Mouse (Mus musculus): Measurements from ENCODE around the gene Asap2. TPM values are rescaled to one million over a fixed set of nuclear protein-coding genes. Genes with fewer than 3 reads are reported as not detected.
A peak's percentile ranks its signal among the peaks of the same experiment; 100 is the strongest.

The Asap2 gene
- polyA plus RNA-seq, 1 experiment from 2014 or later: 6.1 TPM

- Histone ChIP-seq H3K4me1 (replicated peaks) (no peaks in the 10 kb centered on the region), H3K9me3 (replicated peaks) (no peaks in the 10 kb centered on the region), H3K9ac (no peak overlapping the region), H3K4me3 (no peak overlapping the region), H3K27ac (no peak overlapping the region), H3K36me3 (peaks cover 12% of the 10 kb centered on the region), H3K27me3 (no peaks in the 10 kb centered on the region), H3K4me2 (no peak overlapping the region)
- 91% methylated on average over 11 of the region's 11 CpGs for WGBS
- ATAC-seq (replicated peaks; ENCODE audit: insufficient number of reproducible peaks, insufficient read depth, low FRiP score, low read depth): no peak
These were observed 254.2 kb downstream of the Asap2 start for GRCm38 (mm10) chr12:21244375-21244960.

GRCm38 (mm10) chr12:21247711-21248392, 257.6 kb downstream of the Asap2 start:
- no peaks in the 10 kb centered on the region for H3K9me3 ChIP-seq (replicated peaks)
- no peak overlapping the region for H3K4me3 ChIP-seq
- H3K36me3 ChIP-seq: peaks cover 30% of the 10 kb centered on the region
- H3K27ac ChIP-seq: no peak overlapping the region
- no peak overlapping the region for H3K4me2 ChIP-seq
- H3K4me1 ChIP-seq (replicated peaks): no peaks in the 10 kb centered on the region
- no peak overlapping the region for H3K9ac ChIP-seq
- ATAC-seq (replicated peaks; ENCODE audit: insufficient number of reproducible peaks, insufficient read depth, low FRiP score, low read depth): no peak
- 63% methylated on average over 7 of the region's 7 CpGs for WGBS
- no peaks in the 10 kb centered on the region for H3K27me3 ChIP-seq

- Histone ChIP-seq H3K9ac (no peak overlapping the region), H3K9me3 (replicated peaks) (no peaks in the 10 kb centered on the region), H3K27me3 (no peaks in the 10 kb centered on the region), H3K36me3 (peaks cover 30% of the 10 kb centered on the region), H3K27ac (no peak overlapping the region), H3K4me3 (no peak overlapping the region), H3K4me2 (no peak overlapping the region), H3K4me1 (replicated peaks) (peaks cover 4% of the 10 kb centered on the region)
- WGBS: 87% methylated on average over 6 of the region's 6 CpGs
- ATAC-seq (replicated peaks; ENCODE audit: insufficient number of reproducible peaks, insufficient read depth, low FRiP score, low read depth): no peak
These were observed 270.4 kb downstream of the Asap2 start for GRCm38 (mm10) chr12:21260494-21261256.

DNA sequence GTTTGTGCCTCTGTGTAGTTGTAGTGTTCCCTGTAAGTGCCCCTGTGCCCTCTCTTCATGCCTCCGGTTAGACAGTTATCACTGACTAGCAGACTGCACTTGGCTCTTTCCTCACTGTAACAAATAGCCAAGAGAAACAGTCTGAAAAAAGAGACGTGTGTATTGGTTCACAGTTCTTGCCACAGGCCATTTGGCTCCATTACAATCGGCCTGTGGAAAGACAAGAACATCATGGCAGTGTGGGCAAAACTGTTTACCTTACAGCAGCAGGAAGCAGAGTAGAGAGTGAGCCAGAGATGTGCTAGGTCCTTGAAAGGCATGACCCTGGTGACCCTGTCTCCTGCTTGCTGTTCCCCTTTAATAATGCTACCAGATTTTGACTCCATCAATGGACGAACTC, 271.3 kb downstream of the Asap2 start:
- no peaks in the 10 kb centered on the region for H3K9me3 ChIP-seq (replicated peaks)
- ATAC-seq (replicated peaks; ENCODE audit: insufficient number of reproducible peaks, insufficient read depth, low FRiP score, low read depth): no peak; the same call in 1 of the 2 replicates
- peaks cover 29% of the 10 kb centered on the region for H3K36me3 ChIP-seq
- no peak overlapping the region for H3K4me2 ChIP-seq
- no peak overlapping the region for H3K4me3 ChIP-seq
- peaks cover 4% of the 10 kb centered on the region for H3K4me1 ChIP-seq (replicated peaks)
- WGBS: 74% methylated on average over 4 of the region's 4 CpGs
- H3K27me3 ChIP-seq: no peaks in the 10 kb centered on the region
- no peak overlapping the region for H3K9ac ChIP-seq
- no peak overlapping the region for H3K27ac ChIP-seq

DNA sequence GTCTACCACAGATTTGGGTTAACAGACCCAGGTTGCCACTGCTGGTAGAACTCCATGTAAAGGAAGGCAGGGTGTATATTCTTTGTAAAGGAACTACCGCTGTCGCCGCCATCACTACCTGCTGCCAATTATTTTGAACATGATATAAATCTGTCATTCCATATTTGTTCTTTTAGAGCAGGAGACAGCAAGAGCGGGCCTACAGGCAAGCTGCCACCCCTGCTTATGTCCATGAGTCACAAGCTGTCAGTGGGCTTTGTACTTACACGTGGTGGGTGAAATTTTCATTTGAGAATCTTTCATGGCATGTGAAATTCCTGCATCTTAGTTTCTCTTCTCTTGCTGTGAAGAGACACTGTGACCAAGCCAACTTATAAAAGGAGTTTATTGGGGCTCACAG, 273.0 kb downstream of the Asap2 start:
- no peak for ATAC-seq (replicated peaks; ENCODE audit: insufficient number of reproducible peaks, insufficient read depth, low FRiP score, low read depth)
- Histone ChIP-seq H3K9me3 (replicated peaks) (no peaks in the 10 kb centered on the region), H3K36me3 (peaks cover 31% of the 10 kb centered on the region), H3K4me1 (replicated peaks) (peaks cover 4% of the 10 kb centered on the region), H3K4me3 (no peak overlapping the region), H3K9ac (no peak overlapping the region), H3K4me2 (no peak overlapping the region), H3K27ac (peak overlapping the region; percentile 71), H3K27me3 (no peaks in the 10 kb centered on the region)
- 95% methylated on average over 5 of the region's 5 CpGs for WGBS

GRCm38 (mm10) chr12:21264241-21264640, 274.0 kb downstream of the Asap2 start:
- Histone ChIP-seq H3K27me3 (no peaks in the 10 kb centered on the region), H3K27ac (peak overlapping the region; percentile 71), H3K4me3 (no peak overlapping the region), H3K36me3 (peaks cover 33% of the 10 kb centered on the region), H3K9me3 (replicated peaks) (no peaks in the 10 kb centered on the region), H3K9ac (no peak overlapping the region), H3K4me1 (replicated peaks) (peaks cover 4% of the 10 kb centered on the region), H3K4me2 (no peak overlapping the region)
- 60% methylated on average over 5 of the region's 5 CpGs for WGBS
- ATAC-seq (replicated peaks; ENCODE audit: insufficient number of reproducible peaks, insufficient read depth, low FRiP score, low read depth): peak; percentile 73

DNA sequence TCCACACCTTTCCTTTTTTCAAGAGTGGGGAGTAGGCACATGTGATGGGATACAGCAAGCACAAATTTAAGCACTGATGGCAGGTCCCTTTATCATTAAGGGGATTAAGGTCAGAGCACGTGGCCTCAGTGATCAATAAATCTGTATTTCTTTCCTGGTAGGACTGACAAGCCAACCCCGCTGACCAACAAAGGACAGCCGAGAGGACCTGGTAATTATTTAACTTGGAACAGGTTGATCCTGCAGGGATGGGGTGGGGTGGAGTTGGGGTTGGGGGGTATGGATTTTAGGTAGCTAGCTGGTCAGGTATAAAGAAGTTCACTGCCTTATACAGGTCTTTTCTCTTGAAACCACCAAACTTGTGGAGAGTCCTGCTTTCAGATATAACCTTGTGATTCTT, 274.7 kb downstream of the Asap2 start:
- Histone ChIP-seq H3K27me3 (no peaks in the 10 kb centered on the region), H3K36me3 (peaks cover 33% of the 10 kb centered on the region), H3K4me2 (no peak overlapping the region), H3K27ac (peak overlapping the region; percentile 71), H3K9ac (no peak overlapping the region), H3K4me1 (replicated peaks) (peaks cover 4% of the 10 kb centered on the region), H3K9me3 (replicated peaks) (no peaks in the 10 kb centered on the region), H3K4me3 (no peak overlapping the region)
- no peak for ATAC-seq (replicated peaks; ENCODE audit: insufficient number of reproducible peaks, insufficient read depth, low FRiP score, low read depth)
- WGBS: 86% methylated on average over 3 of the region's 3 CpGs

- H3K4me2 ChIP-seq: no peak overlapping the region
- ATAC-seq (replicated peaks; ENCODE audit: insufficient number of reproducible peaks, insufficient read depth, low FRiP score, low read depth): no peak
- H3K9ac ChIP-seq: no peak overlapping the region
- WGBS: 87% methylated on average over 4 of the region's 4 CpGs
- no peaks in the 10 kb centered on the region for H3K27me3 ChIP-seq
- no peak overlapping the region for H3K27ac ChIP-seq
- peaks cover 4% of the 10 kb centered on the region for H3K4me1 ChIP-seq (replicated peaks)
- H3K36me3 ChIP-seq: peaks cover 38% of the 10 kb centered on the region
- H3K9me3 ChIP-seq (replicated peaks): no peaks in the 10 kb centered on the region
- H3K4me3 ChIP-seq: no peak overlapping the region
These were observed 275.2 kb downstream of the Asap2 start for GRCm38 (mm10) chr12:21265501-21265900.

- H3K36me3 ChIP-seq: peaks cover 45% of the 10 kb centered on the region
- H3K4me3 ChIP-seq: no peak overlapping the region
- no peak overlapping the region for H3K4me2 ChIP-seq
- no peak; the same call in 1 of the 2 replicates for ATAC-seq (replicated peaks; ENCODE audit: insufficient number of reproducible peaks, insufficient read depth, low FRiP score, low read depth)
- H3K9me3 ChIP-seq (replicated peaks): no peaks in the 10 kb centered on the region
- no peaks in the 10 kb centered on the region for H3K27me3 ChIP-seq
- no peak overlapping the region for H3K27ac ChIP-seq
- WGBS: 74% methylated on average over 14 of the region's 14 CpGs
- H3K9ac ChIP-seq: no peak overlapping the region
- H3K4me1 ChIP-seq (replicated peaks): peaks cover 4% of the 10 kb centered on the region
These were observed 275.9 kb downstream of the Asap2 start for GRCm38 (mm10) chr12:21265946-21266783.

- Histone ChIP-seq H3K4me1 (replicated peaks) (peaks cover 4% of the 10 kb centered on the region), H3K4me2 (no peak overlapping the region), H3K9me3 (replicated peaks) (no peaks in the 10 kb centered on the region), H3K27ac (no peak overlapping the region), H3K9ac (no peak overlapping the region), H3K27me3 (no peaks in the 10 kb centered on the region), H3K4me3 (no peak overlapping the region), H3K36me3 (peaks cover 51% of the 10 kb centered on the region)
- 77% methylated on average over 2 of the region's 2 CpGs for WGBS
- no peak for ATAC-seq (replicated peaks; ENCODE audit: insufficient number of reproducible peaks, insufficient read depth, low FRiP score, low read depth)
These were observed 276.5 kb downstream of the Asap2 start for GRCm38 (mm10) chr12:21266784-21267098.

- Histone ChIP-seq H3K27me3 (no peaks in the 10 kb centered on the region), H3K9ac (no peak overlapping the region), H3K4me3 (no peak overlapping the region), H3K9me3 (replicated peaks) (no peaks in the 10 kb centered on the region), H3K4me1 (replicated peaks) (peaks cover 4% of the 10 kb centered on the region), H3K36me3 (peaks cover 59% of the 10 kb centered on the region), H3K27ac (no peak overlapping the region), H3K4me2 (no peak overlapping the region)
- no peak for ATAC-seq (replicated peaks; ENCODE audit: insufficient number of reproducible peaks, insufficient read depth, low FRiP score, low read depth)
- 87% methylated on average over 8 of the region's 8 CpGs for WGBS
These were observed 277.9 kb downstream of the Asap2 start for GRCm38 (mm10) chr12:21268083-21268616.
